Mouse (Mus musculus): ENCODE data around the gene Ntn3. TPM values are rescaled to one million over a fixed set of nuclear protein-coding genes. Genes with fewer than 3 reads are reported as not detected.

Gene Ntn3
- polyA plus RNA-seq, 1 experiment from 2014 or later, result 14.0 TPM

- Histone ChIP-seq H3K4me2 (peak overlapping the region; percentile 96), H3K27me3 (peaks cover 5% of the 10 kb centered on the region; the same call in 1 of the 2 replicates), H3K9ac (peak overlapping the region; percentile 89; the same call in 1 of the 2 replicates), H3K36me3 (0 out of 2 replicates have a peak, but pooled peaks cover under 1% of the 10 kb centered on the region), H3K27ac (peak overlapping the region; percentile 97), H3K4me1 (peaks cover 71% of the 10 kb centered on the region), H3K9me3 (no peaks in the 10 kb centered on the region), H3K4me3 (peak overlapping the region; percentile 71; the same call in 1 of the 2 replicates)
- no peak for ATAC-seq (ENCODE audit: insufficient number of reproducible peaks, insufficient read depth, low FRiP score, low TSS enrichment, low read depth)
- WGBS, result 66% methylated on average over 3 of the region's 3 CpGs
Observed at GRCm38 (mm10) chr17:24209916-24210240, 547 bp upstream of the Ntn3 start.

- H3K36me3 ChIP-seq, result no peaks in the 10 kb centered on the region
- peaks cover 5% of the 10 kb centered on the region; the same call in 1 of the 2 replicates for H3K27me3 ChIP-seq
- no peak for ATAC-seq (ENCODE audit: insufficient number of reproducible peaks, insufficient read depth, low FRiP score, low TSS enrichment, low read depth)
- peak overlapping the region; percentile 89 for H3K9ac ChIP-seq
- WGBS, result 1% methylated on average over 29 of the region's 29 CpGs
- H3K27ac ChIP-seq, result peak overlapping the region; percentile 97
- peaks cover 84% of the 10 kb centered on the region for H3K4me1 ChIP-seq
- H3K4me2 ChIP-seq, result peak overlapping the region; percentile 96
- peak overlapping the region; percentile 71 for H3K4me3 ChIP-seq
- H3K9me3 ChIP-seq, result no peaks in the 10 kb centered on the region
Observed at GRCm38 (mm10) chr17:24208641-24209042, 689 bp downstream of the Ntn3 start.

- peaks cover 90% of the 10 kb centered on the region for H3K4me1 ChIP-seq
- H3K27me3 ChIP-seq, result peaks cover 5% of the 10 kb centered on the region; the same call in 1 of the 2 replicates
- ATAC-seq (ENCODE audit: insufficient number of reproducible peaks, insufficient read depth, low FRiP score, low TSS enrichment, low read depth), result no peak
- H3K36me3 ChIP-seq, result no peaks in the 10 kb centered on the region
- H3K27ac ChIP-seq, result peak overlapping the region; percentile 97
- peak overlapping the region; percentile 89 for H3K9ac ChIP-seq
- peak overlapping the region; percentile 96 for H3K4me2 ChIP-seq
- H3K9me3 ChIP-seq, result no peaks in the 10 kb centered on the region
- 54% methylated on average over 34 of the region's 34 CpGs for WGBS
- H3K4me3 ChIP-seq, result peak overlapping the region; percentile 71
Observed at GRCm38 (mm10) chr17:24207768-24208640, 1.3 kb downstream of the Ntn3 start.

- no peak for ATAC-seq (ENCODE audit: insufficient number of reproducible peaks, insufficient read depth, low FRiP score, low TSS enrichment, low read depth)
- Histone ChIP-seq H3K36me3 (no peaks in the 10 kb centered on the region), H3K9me3 (no peaks in the 10 kb centered on the region), H3K27ac (peak overlapping the region; percentile 60), H3K4me1 (peaks cover 84% of the 10 kb centered on the region), H3K4me2 (peak overlapping the region; percentile 96), H3K9ac (peak overlapping the region; percentile 89), H3K27me3 (peaks cover 5% of the 10 kb centered on the region; the same call in 1 of the 2 replicates), H3K4me3 (peak overlapping the region; percentile 71)
- WGBS, result 5% methylated on average over 61 of the region's 62 CpGs
Observed at GRCm38 (mm10) chr17:24206451-24207351, 2.6 kb downstream of the Ntn3 start.

GRCm38 (mm10) chr17:24205908-24206361 lies 3.4 kb downstream of the Ntn3 start:
- H3K9ac ChIP-seq, result peak overlapping the region; percentile 89
- WGBS, result 8% methylated on average over 15 of the region's 15 CpGs
- H3K4me2 ChIP-seq, result peak overlapping the region; percentile 96
- H3K27ac ChIP-seq, result peak overlapping the region; percentile 60
- H3K9me3 ChIP-seq, result no peaks in the 10 kb centered on the region
- peaks cover 5% of the 10 kb centered on the region; the same call in 1 of the 2 replicates for H3K27me3 ChIP-seq
- ATAC-seq (ENCODE audit: insufficient number of reproducible peaks, insufficient read depth, low FRiP score, low TSS enrichment, low read depth), result no peak
- H3K4me1 ChIP-seq, result peaks cover 76% of the 10 kb centered on the region
- H3K4me3 ChIP-seq, result peak overlapping the region; percentile 71
- no peaks in the 10 kb centered on the region for H3K36me3 ChIP-seq

- ATAC-seq (ENCODE audit: insufficient number of reproducible peaks, insufficient read depth, low FRiP score, low TSS enrichment, low read depth), result peak; percentile 65
- Histone ChIP-seq H3K9me3 (no peaks in the 10 kb centered on the region), H3K27me3 (peaks cover 5% of the 10 kb centered on the region; the same call in 1 of the 2 replicates), H3K4me1 (peaks cover 71% of the 10 kb centered on the region), H3K9ac (peak within 1 kb of the TSS; percentile 89), H3K36me3 (no peaks in the 10 kb centered on the region), H3K4me3 (peak within 1 kb of the TSS; percentile 71), H3K27ac (peak within 1 kb of the TSS; percentile 60), H3K4me2 (peak within 1 kb of the TSS; percentile 96)
- under 1% methylated on average over 59 of the region's 65 CpGs for WGBS
Observed at GRCm38 (mm10) chr17:24205284-24205888, 3.9 kb downstream of the Ntn3 start, which contains the start of gene Tbc1d24. Gene Tbc1d24, minus strand, starts transcription at chr17:24205562.

GRCm38 (mm10) chr17:24204846-24205245 lies 4.5 kb downstream of the Ntn3 start:
- Histone ChIP-seq H3K4me3 (peak overlapping the region; percentile 71), H3K9me3 (no peaks in the 10 kb centered on the region), H3K27me3 (peaks cover 5% of the 10 kb centered on the region; the same call in 1 of the 2 replicates), H3K36me3 (no peaks in the 10 kb centered on the region), H3K4me1 (peaks cover 68% of the 10 kb centered on the region), H3K9ac (peak overlapping the region; percentile 89), H3K4me2 (peak overlapping the region; percentile 96), H3K27ac (peak overlapping the region; percentile 28)
- ATAC-seq (ENCODE audit: insufficient number of reproducible peaks, insufficient read depth, low FRiP score, low TSS enrichment, low read depth), result no peak
- 7% methylated on average over 7 of the region's 7 CpGs for WGBS

GRCm38 (mm10) chr17:24203611-24204534 lies 5.5 kb downstream of the Ntn3 start:
- WGBS, result 73% methylated on average over 3 of the region's 3 CpGs

GRCm38 (mm10) chr17:24203068-24203467 lies 6.3 kb downstream of the Ntn3 start:
- Histone ChIP-seq H3K36me3 (no peaks in the 10 kb centered on the region), H3K4me1 (peaks cover 51% of the 10 kb centered on the region), H3K27ac (no peak overlapping the region), H3K9me3 (no peaks in the 10 kb centered on the region), H3K27me3 (peaks cover 5% of the 10 kb centered on the region; the same call in 1 of the 2 replicates), H3K9ac (no peak overlapping the region), H3K4me2 (peak overlapping the region; percentile 96; the same call in 1 of the 2 replicates), H3K4me3 (no peak overlapping the region)
- 39% methylated on average over 4 of the region's 4 CpGs for WGBS
- no peak for ATAC-seq (ENCODE audit: insufficient number of reproducible peaks, insufficient read depth, low FRiP score, low TSS enrichment, low read depth)

More at GRCm38 (mm10) chr17:24203611-24204534, 5.5 kb downstream of the Ntn3 start:
- Histone ChIP-seq H3K36me3 (no peaks in the 10 kb centered on the region), H3K4me2 (peak overlapping the region; percentile 96), H3K9me3 (no peaks in the 10 kb centered on the region), H3K27me3 (peaks cover 5% of the 10 kb centered on the region; the same call in 1 of the 2 replicates), H3K4me1 (peaks cover 59% of the 10 kb centered on the region), H3K27ac (no peak overlapping the region), H3K9ac (peak overlapping the region; percentile 89), H3K4me3 (peak overlapping the region; percentile 71)
- ATAC-seq (ENCODE audit: insufficient number of reproducible peaks, insufficient read depth, low FRiP score, low TSS enrichment, low read depth), result no peak

GRCm38 (mm10) chr17:24201092-24201491 lies 8.2 kb downstream of the Ntn3 start:
- H3K4me1 ChIP-seq, result peaks cover 32% of the 10 kb centered on the region

More at GRCm38 (mm10) chr17:24201092-24201491, 8.2 kb downstream of the Ntn3 start:
- H3K9me3 ChIP-seq, result no peaks in the 10 kb centered on the region
- ATAC-seq (ENCODE audit: insufficient number of reproducible peaks, insufficient read depth, low FRiP score, low TSS enrichment, low read depth), result no peak
- H3K27ac ChIP-seq, result no peak overlapping the region
- H3K9ac ChIP-seq, result no peak overlapping the region
- 83% methylated on average over 4 of the region's 4 CpGs for WGBS
- no peak overlapping the region for H3K4me3 ChIP-seq
- H3K36me3 ChIP-seq, result no peaks in the 10 kb centered on the region
- peaks cover 3% of the 10 kb centered on the region; the same call in 1 of the 2 replicates for H3K27me3 ChIP-seq
- H3K4me2 ChIP-seq, result no peak overlapping the region

All from embryonic facial prominence, embryonic 13.5 days (tissue).